Mouse (Mus musculus) limb, embryonic 13.5 days (tissue): Measurements from ENCODE around the gene Nploc4. TPM values are rescaled to one million over a fixed set of nuclear protein-coding genes. Genes with fewer than 3 reads are reported as not detected.
"Not testable (repeated sequence)": the region's sequence is repeated elsewhere in the genome, so short reads cannot be mapped to it uniquely, and the experiment has no call there.

ENCODE experiments used
- ATAC-seq: fragments of 200-750 bp; cut with Nextera tagmentation; 2 replicates; pipeline ENCODE4 v1.8.0; 2017; ENCODE audit warnings: low read depth, moderate number of reproducible peaks, moderate TSS enrichment; ENCODE audit not compliant: low FRiP score
- H3K27ac ChIP-seq: fragments of 300-500 bp; sonication (generic); 2 replicates; pipeline ENCODE4 v1.5.1; 2015; ENCODE audit warnings: inconsistent platforms, mild to moderate bottlenecking, moderate library complexity
- H3K27me3 ChIP-seq: fragments of 300-500 bp; sonication (generic); 2 replicates; pipeline ENCODE4 v1.6.1; 2015; ENCODE audit warnings: mild to moderate bottlenecking, inconsistent platforms
- H3K36me3 ChIP-seq: fragments of 300-500 bp; sonication (generic); 2 replicates; pipeline ENCODE4 v1.6.1; 2015; ENCODE audit warnings: inconsistent platforms, mild to moderate bottlenecking, moderate library complexity
- H3K4me1 ChIP-seq: fragments of 300-500 bp; sonication (generic); 2 replicates; pipeline ENCODE4 v1.6.1; 2015; ENCODE audit warnings: inconsistent platforms
- H3K4me2 ChIP-seq: fragments of 300-500 bp; sonication (generic); replicated peaks from 2 replicates; pipeline ENCODE4 v1.6.1; 2015; ENCODE audit warnings: inconsistent platforms, mild to moderate bottlenecking, moderate library complexity
- H3K4me3 ChIP-seq: fragments of 300-500 bp; sonication (generic); 2 replicates; pipeline ENCODE4 v1.5.1; 2015; ENCODE audit warnings: moderate library complexity, mild to moderate bottlenecking, inconsistent platforms
- H3K9ac ChIP-seq: fragments of 300-500 bp; sonication (generic); 2 replicates; pipeline ENCODE4 v1.6.1; 2015; ENCODE audit warnings: mild to moderate bottlenecking, inconsistent platforms
- H3K9me3 ChIP-seq: fragments of 300-500 bp; sonication (generic); 2 replicates; pipeline ENCODE4 v1.6.1; 2016; ENCODE audit warnings: inconsistent platforms
- WGBS: fragments of 180-500 bp; shearing (Covaris S2); methylation state at CpG from one replicate; pipeline ENCODE4 v1.1.7; 2015; 5-methylcytosine and 5-hydroxymethylcytosine counted together
- polyA plus RNA-seq: library from polyadenylated mRNA; unstranded; fragments of >200 nt; fragmentation: Nextera tagmentation; extraction: Ambion mirVana; gene quantifications from 2 replicates; pipeline ENCODE4 v1.2.1, GENCODE M21; 2015

Nploc4 gene
- polyA plus RNA-seq, 1 experiment from 2014 or later = 37.6 TPM

DNA sequence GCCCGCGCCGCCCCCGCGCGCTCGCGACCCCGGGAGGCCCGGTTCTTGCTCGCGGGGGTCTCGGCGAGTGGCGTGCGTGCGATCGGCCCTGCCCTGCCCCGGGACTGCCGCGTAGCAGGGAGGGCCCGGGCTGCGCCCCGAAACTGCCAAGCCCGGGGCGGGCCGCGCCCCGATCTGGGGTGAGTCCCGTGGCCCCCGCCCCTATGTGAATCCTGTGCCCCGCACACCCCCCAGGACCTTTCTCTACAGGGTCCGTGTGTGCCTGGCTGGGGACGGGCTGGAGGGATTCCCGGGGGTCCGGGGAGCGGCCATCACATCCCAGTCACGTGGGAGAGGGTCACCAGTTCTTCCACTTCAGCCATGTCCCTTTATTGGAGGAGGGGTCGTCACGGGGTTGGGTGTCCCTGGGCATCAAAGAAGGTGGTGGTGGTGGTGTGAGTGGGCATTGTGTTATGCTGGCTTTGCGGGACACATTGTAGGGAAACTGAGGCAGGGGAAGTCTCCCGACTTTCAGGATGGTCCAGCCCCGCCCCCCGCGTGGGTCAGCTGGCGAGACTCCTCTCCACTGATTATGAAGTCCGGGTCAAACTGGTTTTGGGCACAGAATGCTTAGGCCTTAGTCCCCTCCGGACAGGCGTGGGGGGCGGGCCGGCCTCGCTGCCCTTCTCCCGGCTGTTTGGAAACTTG is 88.7 kb downstream of the Nploc4 start:
- WGBS = 3% methylated on average over 38 of the region's 53 CpGs
- peak overlapping the region; percentile 100 for H3K4me3 ChIP-seq
- peak; percentile 33 for ATAC-seq
- peaks cover 21% of the 10 kb centered on the region for H3K36me3 ChIP-seq
- no peaks in the 10 kb centered on the region for H3K9me3 ChIP-seq
- H3K9ac ChIP-seq = peak overlapping the region; percentile 100
- H3K4me2 ChIP-seq = peak overlapping the region; percentile 95
- peaks cover 52% of the 10 kb centered on the region for H3K4me1 ChIP-seq
- peak overlapping the region; percentile 100 for H3K27ac ChIP-seq
- no peaks in the 10 kb centered on the region for H3K27me3 ChIP-seq

DNA sequence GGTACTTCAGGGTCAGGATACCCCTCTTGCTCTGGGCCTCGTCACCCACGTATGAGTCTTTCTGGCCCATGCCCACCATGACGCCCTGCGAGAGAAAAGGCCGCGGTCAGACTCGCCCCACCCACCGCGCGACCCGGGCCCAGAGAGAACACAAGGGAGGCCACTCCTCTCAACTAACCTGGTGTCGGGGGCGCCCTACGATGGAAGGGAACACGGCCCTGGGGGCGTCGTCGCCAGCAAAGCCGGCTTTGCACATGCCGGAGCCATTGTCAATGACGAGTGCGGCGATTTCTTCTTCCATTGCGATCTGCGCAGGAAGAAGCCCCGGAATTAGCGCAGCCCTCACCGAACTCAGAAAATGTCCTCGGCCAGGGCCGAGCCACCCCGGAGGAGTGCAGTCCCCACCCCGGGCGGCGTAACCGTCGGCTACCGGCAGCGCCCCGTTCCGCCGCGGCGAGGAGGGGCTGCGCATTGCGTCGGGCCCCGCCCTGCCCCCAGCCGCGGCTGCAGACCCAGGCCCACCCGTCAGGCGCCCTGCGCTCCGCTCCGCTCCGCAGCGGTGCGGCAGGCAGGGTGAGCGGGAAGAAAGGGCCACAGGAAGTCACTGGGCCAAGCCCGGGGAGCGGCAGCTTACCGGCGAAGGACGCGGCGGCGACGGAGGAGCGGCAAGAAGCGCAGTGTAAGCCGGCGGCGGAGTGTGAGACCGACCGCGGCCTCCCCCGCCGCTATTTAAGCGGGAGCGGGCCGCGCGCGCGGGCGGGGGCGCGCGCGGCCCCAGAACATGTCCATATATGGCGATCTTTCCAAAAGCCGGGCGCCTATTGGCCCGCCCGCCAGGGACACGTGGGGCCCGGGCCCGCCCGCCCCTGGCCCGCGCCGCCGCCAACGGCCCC is 89.5 kb downstream of the Nploc4 start, which contains the start of gene Actg1:
TSS of gene Actg1 (minus strand) at position 752 of the 893 bp plus-strand sequence.
- Histone ChIP-seq H3K27me3 (no peaks in the 10 kb centered on the region), H3K4me2 (peak within 1 kb of the TSS; percentile 95), H3K4me1 (peaks cover 45% of the 10 kb centered on the region), H3K9ac (peak within 1 kb of the TSS; percentile 100), H3K27ac (peak within 1 kb of the TSS; percentile 100), H3K9me3 (no peaks in the 10 kb centered on the region), H3K4me3 (peak within 1 kb of the TSS; percentile 100), H3K36me3 (peaks cover 21% of the 10 kb centered on the region)
- WGBS = 4% methylated on average over 83 of the region's 103 CpGs
- peak; percentile 74 for ATAC-seq

DNA sequence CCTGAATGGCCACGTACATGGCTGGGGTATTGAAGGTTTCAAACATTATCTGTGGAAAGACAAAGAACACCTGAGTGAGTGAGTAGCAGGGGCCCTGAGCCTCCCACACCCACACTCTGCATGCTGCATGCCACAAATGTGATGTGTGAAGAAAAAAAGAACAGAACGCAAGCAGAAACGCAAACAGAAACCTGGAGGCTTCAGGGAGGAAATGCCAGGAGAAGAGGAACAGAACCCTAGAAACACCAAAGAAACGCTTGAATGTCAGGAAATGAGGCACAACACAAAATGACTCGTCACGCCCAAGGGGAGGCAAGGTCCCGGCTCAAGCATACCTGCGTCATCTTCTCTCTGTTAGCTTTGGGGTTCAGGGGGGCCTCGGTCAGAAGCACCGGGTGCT is 90.2 kb downstream of the Nploc4 start:
- Histone ChIP-seq H3K4me3 (peak overlapping the region; percentile 100), H3K4me2 (peak overlapping the region; percentile 90), H3K36me3 (peaks cover 21% of the 10 kb centered on the region), H3K27ac (peak overlapping the region; percentile 100), H3K27me3 (no peaks in the 10 kb centered on the region), H3K9ac (peak overlapping the region; percentile 100), H3K9me3 (no peaks in the 10 kb centered on the region), H3K4me1 (peaks cover 37% of the 10 kb centered on the region)
- WGBS = 4% methylated on average over 10 of the region's 10 CpGs
- no peak for ATAC-seq

DNA sequence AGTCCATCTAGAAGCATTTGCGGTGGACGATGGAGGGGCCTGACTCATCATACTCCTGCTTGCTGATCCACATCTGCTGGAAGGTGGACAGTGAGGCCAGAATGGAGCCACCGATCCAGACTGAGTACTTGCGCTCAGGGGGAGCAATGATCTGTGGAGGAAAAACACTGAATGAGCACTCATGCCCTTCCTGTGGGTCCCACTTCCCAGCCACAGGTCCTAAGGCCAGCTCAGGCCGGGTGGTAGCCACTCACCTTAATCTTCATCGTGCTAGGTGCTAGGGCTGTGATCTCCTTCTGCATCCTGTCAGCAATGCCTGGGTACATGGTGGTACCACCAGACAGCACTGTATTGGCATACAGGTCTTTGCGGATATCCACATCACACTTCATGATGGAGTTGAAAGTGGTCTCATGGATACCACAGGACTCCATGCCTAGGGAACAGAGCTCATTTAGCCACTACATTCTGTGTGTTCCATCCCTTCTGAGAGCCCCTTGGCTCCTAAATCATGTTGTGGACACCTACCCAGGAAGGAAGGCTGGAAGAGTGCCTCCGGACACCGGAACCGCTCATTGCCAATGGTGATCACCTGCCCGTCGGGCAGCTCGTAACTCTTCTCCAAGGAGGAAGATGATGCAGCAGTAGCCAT is 91.0 kb downstream of the Nploc4 start:
- not testable (repeated sequence) for ATAC-seq, H3K9me3 ChIP-seq, H3K27ac ChIP-seq, H3K27me3 ChIP-seq
- Histone ChIP-seq H3K4me1 (peaks cover 29% of the 10 kb centered on the region), H3K4me3 (peak overlapping the region; percentile 49), H3K4me2 (peak overlapping the region; percentile 78), H3K9ac (peak overlapping the region; percentile 70), H3K36me3 (peaks cover 21% of the 10 kb centered on the region)
- 60% methylated on average over 12 of the region's 13 CpGs for WGBS

DNA sequence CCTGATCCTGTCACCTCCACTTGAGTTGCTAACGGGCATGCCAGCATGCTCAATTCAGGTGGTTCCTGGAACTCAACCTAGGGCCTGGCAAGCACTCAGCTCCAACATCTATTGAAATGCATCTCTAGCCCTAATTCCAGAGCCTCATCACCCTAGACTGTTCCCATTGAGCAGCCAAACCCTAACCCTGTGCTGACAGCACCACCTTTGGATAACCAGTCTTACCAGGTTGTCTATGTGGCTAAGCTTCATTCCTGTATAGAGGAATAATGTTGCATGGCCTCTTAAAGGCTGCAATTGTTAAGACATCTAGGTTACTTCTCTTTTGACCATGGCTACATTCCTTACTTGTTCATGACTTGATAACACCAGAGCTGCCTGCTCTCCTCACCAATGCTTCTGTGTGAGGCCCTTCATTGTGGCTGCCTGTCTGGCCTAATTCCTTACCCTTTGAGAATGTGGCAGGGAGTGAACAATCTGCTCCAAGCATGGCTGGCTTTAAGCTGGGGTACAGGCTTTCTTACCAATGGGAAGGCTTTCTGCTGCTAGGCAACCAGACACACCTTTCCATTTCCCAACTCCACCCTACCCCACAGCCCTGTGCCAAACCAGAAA is 92.3 kb downstream of the Nploc4 start:
- Histone ChIP-seq H3K27me3 (no peaks in the 10 kb centered on the region), H3K4me2 (peak overlapping the region; percentile 56), H3K9ac (0 out of 2 replicates have a peak overlapping the region, but pooled peaks have one; percentile 35), H3K27ac (peak overlapping the region; percentile 52; the same call in 1 of the 2 replicates), H3K9me3 (no peaks in the 10 kb centered on the region), H3K36me3 (peaks cover 21% of the 10 kb centered on the region), H3K4me3 (peak overlapping the region; percentile 29), H3K4me1 (peaks cover 19% of the 10 kb centered on the region)
- WGBS = 32% methylated on average over 1 of the region's 1 CpGs
- no peak for ATAC-seq

DNA sequence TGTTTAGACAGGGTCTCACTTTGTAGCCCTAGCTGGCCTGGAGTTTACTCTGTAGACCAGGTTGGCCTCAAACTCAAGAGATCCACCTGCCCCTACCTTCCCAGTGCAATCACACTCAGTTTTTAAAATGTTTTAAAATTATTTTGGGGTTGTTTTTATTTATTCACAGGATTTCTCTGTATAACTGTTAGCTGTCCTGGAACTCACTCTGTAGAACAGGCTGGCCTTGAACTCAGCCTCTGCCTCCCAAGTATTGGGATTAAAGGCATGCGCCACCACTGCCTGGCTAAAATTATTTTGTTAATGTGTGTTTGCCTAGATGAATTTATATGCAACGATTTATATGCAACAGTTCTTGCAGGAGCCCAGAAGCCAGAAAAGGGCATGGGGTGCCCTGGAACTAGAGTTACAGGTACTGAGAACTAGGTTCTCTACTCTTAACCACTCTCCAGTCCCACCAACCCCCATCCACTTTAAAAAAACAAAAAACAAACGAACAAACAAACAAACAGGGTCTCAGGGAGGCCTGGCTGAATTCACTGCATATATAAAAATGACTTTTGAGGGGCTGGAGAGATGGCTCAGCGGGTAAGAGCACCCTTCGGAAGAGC is 93.1 kb downstream of the Nploc4 start:
- peaks cover 16% of the 10 kb centered on the region for H3K4me1 ChIP-seq
- no peak overlapping the region for H3K9ac ChIP-seq
- WGBS = 59% methylated on average over 5 of the region's 5 CpGs
- H3K36me3 ChIP-seq = peaks cover 21% of the 10 kb centered on the region
- no peaks in the 10 kb centered on the region for H3K27me3 ChIP-seq
- no peaks in the 10 kb centered on the region for H3K9me3 ChIP-seq
- H3K4me2 ChIP-seq = peak overlapping the region; percentile 56; the same call in 1 of the 2 replicates
- H3K4me3 ChIP-seq = no peak overlapping the region
- peak overlapping the region; percentile 33; the same call in 1 of the 2 replicates for H3K27ac ChIP-seq
- ATAC-seq = no peak

DNA sequence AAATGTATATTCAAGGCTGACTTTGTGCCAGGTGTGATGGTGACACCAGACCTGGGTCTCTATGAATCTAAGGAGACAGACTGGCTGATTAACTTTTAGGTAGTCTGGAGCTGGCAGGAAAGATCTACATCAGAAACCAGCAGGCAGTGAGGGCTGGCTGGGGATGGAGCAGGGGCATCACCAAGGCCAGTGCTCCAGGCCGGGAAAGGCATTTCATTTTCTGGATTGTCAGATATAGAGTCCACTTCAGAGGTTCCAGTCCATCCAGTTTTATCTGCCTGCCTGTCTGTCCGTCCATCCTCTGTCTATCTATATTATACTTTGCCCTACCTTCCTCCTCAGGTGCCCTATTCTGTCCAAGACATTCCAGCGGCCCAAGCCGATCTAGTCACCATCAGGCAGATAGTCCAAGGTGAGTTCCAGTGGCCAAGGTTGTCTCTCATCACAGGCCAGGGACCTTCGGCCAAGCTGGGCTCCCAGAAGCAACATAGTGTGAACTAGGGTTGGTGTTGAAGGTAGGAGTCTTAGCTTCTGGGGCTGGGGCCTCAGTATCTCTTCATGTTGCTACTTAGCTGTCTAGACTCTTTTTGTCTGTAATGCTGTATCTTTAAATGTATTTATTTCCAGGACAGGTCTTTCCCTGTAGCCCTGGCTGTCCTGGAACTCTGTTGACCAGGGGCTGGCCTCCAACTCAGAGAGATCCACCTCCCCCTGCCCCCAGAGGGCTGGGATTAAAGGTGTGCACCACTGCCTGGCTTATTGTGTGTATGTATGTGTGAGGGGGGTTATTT is 93.8 kb downstream of the Nploc4 start:
- no peaks in the 10 kb centered on the region for H3K9me3 ChIP-seq
- H3K27me3 ChIP-seq = no peaks in the 10 kb centered on the region
- no peak overlapping the region for H3K9ac ChIP-seq
- no peak overlapping the region for H3K4me3 ChIP-seq
- H3K27ac ChIP-seq = peak overlapping the region; percentile 33
- ATAC-seq = no peak
- peaks cover 21% of the 10 kb centered on the region for H3K36me3 ChIP-seq
- no peak overlapping the region for H3K4me2 ChIP-seq
- 78% methylated on average over 5 of the region's 5 CpGs for WGBS
- H3K4me1 ChIP-seq = peaks cover 12% of the 10 kb centered on the region

DNA sequence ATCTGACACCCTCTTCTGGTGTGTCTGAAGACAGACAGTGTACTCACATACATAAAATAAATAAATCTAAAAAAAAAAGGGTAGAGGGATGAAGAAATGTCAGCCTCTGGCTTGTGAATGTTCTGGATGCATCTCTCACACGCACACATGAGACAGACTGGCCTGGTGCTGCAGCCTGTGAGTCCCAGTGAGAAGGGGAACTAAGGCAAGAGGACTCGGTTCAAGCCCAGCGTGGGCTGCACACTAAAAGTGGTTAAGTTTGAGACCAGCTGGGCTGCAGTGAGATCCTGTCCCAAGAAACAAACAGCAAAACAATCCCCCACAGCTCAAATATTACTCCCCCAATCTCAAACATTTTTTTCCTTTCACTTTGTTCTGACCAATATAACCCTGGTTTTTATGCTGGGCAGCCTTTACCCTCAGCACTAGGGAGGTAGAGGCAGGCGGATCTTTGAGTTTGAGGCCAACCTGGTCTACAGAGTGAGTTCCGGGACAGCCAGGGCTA is 94.8 kb downstream of the Nploc4 start:
- no peak overlapping the region for H3K4me3 ChIP-seq
- no peak overlapping the region for H3K9ac ChIP-seq
- H3K36me3 ChIP-seq = peaks cover 21% of the 10 kb centered on the region
- no peak overlapping the region for H3K27ac ChIP-seq
- H3K4me1 ChIP-seq = peaks cover 12% of the 10 kb centered on the region
- no peak for ATAC-seq
- H3K27me3 ChIP-seq = no peaks in the 10 kb centered on the region
- H3K9me3 ChIP-seq = no peaks in the 10 kb centered on the region
- 93% methylated on average over 5 of the region's 5 CpGs for WGBS
- H3K4me2 ChIP-seq = no peak overlapping the region

DNA sequence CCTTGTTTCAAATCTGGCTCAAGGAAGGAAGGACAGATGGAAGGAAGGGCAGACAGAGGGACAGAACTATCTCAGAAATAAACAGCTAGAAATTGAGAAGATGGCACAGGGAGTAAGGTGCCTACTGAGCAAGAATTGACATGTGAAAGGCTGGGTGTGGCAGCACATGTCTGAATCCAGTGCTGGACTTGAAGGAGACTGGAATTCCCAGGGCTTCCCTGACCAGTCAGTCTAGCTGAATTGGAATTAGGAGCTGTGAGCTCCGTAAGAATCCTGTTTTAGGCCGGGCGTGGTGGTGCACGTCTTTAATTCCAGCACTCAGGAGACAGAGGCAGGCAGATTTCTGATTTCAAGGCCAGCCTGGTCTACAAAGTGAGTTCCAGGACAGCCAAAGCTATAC is 95.8 kb downstream of the Nploc4 start:
- H3K4me1 ChIP-seq = peaks cover 11% of the 10 kb centered on the region
- H3K27ac ChIP-seq = no peak overlapping the region
- H3K9ac ChIP-seq = no peak overlapping the region
- WGBS = 92% methylated on average over 4 of the region's 4 CpGs
- H3K27me3 ChIP-seq = no peaks in the 10 kb centered on the region
- H3K9me3 ChIP-seq = no peaks in the 10 kb centered on the region
- no peak overlapping the region for H3K4me3 ChIP-seq
- ATAC-seq = no peak
- H3K36me3 ChIP-seq = peaks cover 15% of the 10 kb centered on the region
- no peak overlapping the region for H3K4me2 ChIP-seq

DNA sequence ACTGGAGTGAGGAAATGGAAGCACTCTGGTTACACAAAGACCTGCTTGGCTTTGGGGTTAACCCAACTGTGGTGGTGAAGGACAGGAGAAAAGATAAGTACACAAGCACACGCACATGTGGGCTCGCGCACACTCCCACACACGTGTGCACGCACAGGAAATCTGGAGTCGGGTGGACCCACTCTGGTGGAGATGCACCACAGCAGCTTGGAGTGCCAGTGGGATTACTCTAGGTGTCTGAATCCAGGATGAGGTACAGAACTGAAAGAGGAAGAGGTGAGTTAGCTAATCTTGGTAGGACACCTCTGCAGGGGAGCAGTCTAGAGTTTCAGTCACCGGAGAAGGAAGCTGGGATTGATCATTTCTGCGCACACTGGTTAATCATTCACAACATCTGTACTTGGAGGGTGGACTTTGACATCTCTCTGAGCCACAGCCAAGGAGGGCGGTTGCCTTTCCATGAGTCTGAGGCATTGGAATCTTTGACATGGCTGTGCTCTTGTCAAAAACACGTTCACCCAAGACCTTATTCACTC is 97.5 kb downstream of the Nploc4 start:
- peaks cover 6% of the 10 kb centered on the region for H3K36me3 ChIP-seq
- H3K9me3 ChIP-seq = no peaks in the 10 kb centered on the region
- no peak for ATAC-seq
- H3K9ac ChIP-seq = no peak overlapping the region
- WGBS = 88% methylated on average over 10 of the region's 10 CpGs
- H3K4me2 ChIP-seq = no peak overlapping the region
- no peaks in the 10 kb centered on the region for H3K27me3 ChIP-seq
- peaks cover 2% of the 10 kb centered on the region for H3K4me1 ChIP-seq
- no peak overlapping the region for H3K4me3 ChIP-seq
- H3K27ac ChIP-seq = no peak overlapping the region
